ENCODE assay signal across 30 mouse cellular contexts in genomic region chr3:69892187-69893094, GRCm38 (mm10). TPM values are rescaled to one million over a fixed set of nuclear protein-coding genes. Genes with fewer than 3 reads are reported as not detected.
DNase-seq lines count a peak whose midpoint lies in the region; ATAC-seq and TF ChIP-seq lines count a peak whose summit lies in the region.
"Had no signal": no experiment of that assay in that cellular context is flagged by ENCODE, and none has a peak within 500 bp of the region (broad histone marks: within the 10 kb centered on the region; RNA-seq: fewer than 3 reads in every experiment).

No protein-coding gene starts in this region.

- no peak overlapping the region for H3K4me3 ChIP-seq in intestine, embryonic 15.5 days (replicated peaks)
- no peak overlapping the region for H3K4me3 ChIP-seq in stomach, postnatal 0 days (ENCODE audit: low read depth, low read length)
- H3K4me3 ChIP-seq: forebrain, embryonic 10.5 days; forebrain, embryonic 13.5 days; gastrocnemius, adult 2 months; heart, embryonic 10.5 days; heart, embryonic 13.5 days had no signal

- no peak for TF ChIP-seq CTCF in stomach, postnatal 0 days (IDR thresholded peaks at IDR 0.05; ENCODE audit: low read depth)

- no peaks in the 10 kb centered on the region for H3K27me3 ChIP-seq in intestine, embryonic 15.5 days (replicated peaks)
- H3K27me3 ChIP-seq in stomach, postnatal 0 days (ENCODE audit: control insufficient read depth, insufficient read depth, low read length), result no peaks in the 10 kb centered on the region
- H3K27me3 ChIP-seq: forebrain, embryonic 13.5 days; heart, embryonic 13.5 days had no signal

- H3K4me1 ChIP-seq in intestine, embryonic 15.5 days (replicated peaks), result no peaks in the 10 kb centered on the region
- no peaks in the 10 kb centered on the region for H3K4me1 ChIP-seq in stomach, postnatal 0 days (replicated peaks; ENCODE audit: control insufficient read depth, insufficient read depth)
- H3K4me1 ChIP-seq: forebrain, embryonic 10.5 days; forebrain, embryonic 13.5 days; heart, embryonic 10.5 days; heart, embryonic 13.5 days had no signal

- no peak overlapping the region for H3K4me2 ChIP-seq in intestine, embryonic 15.5 days (replicated peaks)
- H3K4me2 ChIP-seq in stomach, postnatal 0 days (replicated peaks; ENCODE audit: low read depth), result no peak overlapping the region
- H3K4me2 ChIP-seq: forebrain, embryonic 13.5 days; heart, embryonic 13.5 days; hindbrain, embryonic 14.5 days had no signal

- peak; percentile 25 to 45 for DNase-seq in urinary bladder, postnatal 36 days (ENCODE audit: low spot score in 2 of 2)
- no peak for DNase-seq in urinary bladder, postnatal 10 days (ENCODE audit: low spot score)
- DNase-seq in large intestine, adult 2 months (ENCODE audit: low read depth, low spot score), result peak; percentile 51
- DNase-seq in stomach, postnatal 0 days (ENCODE audit: low spot score), result peak; percentile 35
- DNase-seq in ovary, postnatal 14 days (ENCODE audit: low spot score), result no peak
- DNase-seq in kidney, postnatal 4 days, result no peak
- DNase-seq in adrenal gland, postnatal 10 days, result no peak
- DNase-seq: adrenal gland, adult 8-10 months; adrenal gland, postnatal 36 days; cerebellum, adult 18-20 months; cerebellum, adult 9-10 months; cerebellum, postnatal 14 days; gastrocnemius, adult 2 months; gastrocnemius, postnatal 14 days; heart, adult 18-20 months; heart, postnatal 14 days; heart, postnatal 4 days had no signal

- peak; percentile 84 for ATAC-seq in intestine, embryonic 15.5 days
- ATAC-seq in stomach, postnatal 0 days (ENCODE audit: low FRiP score, low TSS enrichment), result peak; percentile 90
- ATAC-seq: activated CD4-positive, CD25-positive, alpha-beta regulatory T cell, adult 4 months; CD4-positive, CD25-positive, alpha-beta regulatory T cell, adult 4 months; forebrain, embryonic 13.5 days; forebrain, embryonic 16.5 days had no signal

- no peak for TF ChIP-seq EP300 in stomach, postnatal 0 days (optimal IDR thresholded peaks at IDR 0.05)

- WGBS in intestine, embryonic 15.5 days, result 70% methylated on average over 9 of the region's 9 CpGs
- 36% methylated on average over 9 of the region's 9 CpGs for WGBS in large intestine, adult 2 months
- WGBS in stomach, postnatal 0 days, result 60% methylated on average over 9 of the region's 9 CpGs

- H3K9me3 ChIP-seq in intestine, embryonic 15.5 days, result no peaks in the 10 kb centered on the region
- H3K9me3 ChIP-seq in stomach, postnatal 0 days (ENCODE audit: control insufficient read depth, low read length), result no peaks in the 10 kb centered on the region
- H3K9me3 ChIP-seq: forebrain, embryonic 10.5 days; forebrain, embryonic 13.5 days; heart, embryonic 10.5 days; heart, embryonic 13.5 days had no signal

- no peak overlapping the region for H3K27ac ChIP-seq in intestine, embryonic 15.5 days
- peak overlapping the region; percentile 70 for H3K27ac ChIP-seq in stomach, postnatal 0 days (replicated peaks)
- H3K27ac ChIP-seq: forebrain, embryonic 10.5 days; forebrain, embryonic 13.5 days; gastrocnemius, adult 2 months; heart, embryonic 10.5 days; heart, embryonic 13.5 days; hindbrain, embryonic 14.5 days had no signal

- no peaks in the 10 kb centered on the region for H3K36me3 ChIP-seq in intestine, embryonic 15.5 days
- no peaks in the 10 kb centered on the region for H3K36me3 ChIP-seq in stomach, postnatal 0 days (ENCODE audit: control insufficient read depth, insufficient read depth, low read length)
- H3K36me3 ChIP-seq: forebrain, embryonic 10.5 days; heart, embryonic 10.5 days; heart, embryonic 13.5 days had no signal

- no peak overlapping the region for H3K9ac ChIP-seq in intestine, embryonic 15.5 days
- H3K9ac ChIP-seq in stomach, postnatal 0 days (ENCODE audit: low read length), result no peak overlapping the region
- H3K9ac ChIP-seq: forebrain, embryonic 13.5 days; heart, embryonic 13.5 days; hindbrain, embryonic 14.5 days had no signal

RNA-seq across cellular contexts. Expression of gene Sptssb, which starts 32.7 kb away (rescaled TPM):
- 8.9 and 10.1 TPM in 2 replicates for polyA plus RNA-seq in intestine, embryonic 15.5 days (2015; fragmentation: Nextera tagmentation; extraction: Ambion mirVana)
- 2.0 and 2.3 TPM in 2 replicates for polyA plus RNA-seq in large intestine, adult 2 months (2012; rRNA removed)
- 539 and 549 TPM in 2 replicates for polyA plus RNA-seq in stomach, postnatal 0 days (2015; fragmentation: Nextera tagmentation; extraction: Ambion mirVana)
- not detected for total RNA-seq in adrenal gland, postnatal 10 days (2021)
- total RNA-seq: adrenal gland, adult 8-10 months; adrenal gland, postnatal 36 days; gastrocnemius, adult 2 months; gastrocnemius, postnatal 14 days; gastrocnemius, postnatal 4 days; heart, adult 18-20 months; heart, postnatal 14 days; heart, postnatal 4 days; MEL had no signal
- polyA plus RNA-seq: activated CD4-positive, CD25-positive, alpha-beta regulatory T cell, adult 4 months; C2C12; CD4-positive, CD25-positive, alpha-beta regulatory T cell, adult 4 months; forebrain, embryonic 10.5 days; forebrain, embryonic 13.5 days; hindbrain, embryonic 11.5 days had no signal

Comparison
In these comparisons a context has a peak if more than half of its experiments do, and no peak if none do; other contexts are left out.
1. DNase-seq: peak in urinary bladder, postnatal 36 days (2 of 2), large intestine, adult 2 months (single experiment) and stomach, postnatal 0 days (single experiment); none in urinary bladder, postnatal 10 days (single experiment), ovary, postnatal 14 days (single experiment), kidney, postnatal 4 days (0 of 2) and adrenal gland, postnatal 10 days (single experiment).
2. RNA of gene Sptssb, which starts 32.7 kb away (polyA plus RNA-seq): 539 to 549 TPM in stomach, postnatal 0 days; 8.9 to 10.1 TPM in intestine, embryonic 15.5 days and 2.0 to 2.3 TPM in large intestine, adult 2 months; every median in the first group is over 10 times any median in the second.